Mouse (Mus musculus) midbrain, embryonic 10.5 days (tissue): ENCODE results near the gene 3110009E18Rik. TPM values are rescaled to one million over a fixed set of nuclear protein-coding genes. Genes with fewer than 3 reads are reported as not detected.

ENCODE experiments used
- DNase-seq: peaks from one replicate; pipeline ENCODE4 v3.0.0-alpha.2; 2017; ENCODE audit warnings: low spot score
- H3K27ac ChIP-seq: fragments of 300-500 bp; sonication (generic); replicated peaks from 2 replicates; pipeline ENCODE4 v1.5.1; 2016; ENCODE audit warnings: mild to moderate bottlenecking
- H3K27me3 ChIP-seq: fragments of 300-500 bp; sonication (generic); 2 replicates; pipeline ENCODE4 v1.6.1; 2016; ENCODE audit warnings: low read depth, mild to moderate bottlenecking; ENCODE audit not compliant: poor library complexity, severe bottlenecking
- H3K36me3 ChIP-seq: fragments of 300-500 bp; sonication (generic); 2 replicates; pipeline ENCODE4 v1.6.1; 2016; ENCODE audit warnings: mild to moderate bottlenecking, moderate library complexity
- H3K4me1 ChIP-seq: fragments of 300-500 bp; sonication (generic); 2 replicates; pipeline ENCODE4 v1.6.1; 2016
- H3K4me3 ChIP-seq: fragments of 300-500 bp; sonication (generic); 2 replicates; pipeline ENCODE4 v1.5.1; 2016; ENCODE audit warnings: mild to moderate bottlenecking, moderate library complexity
- H3K9me3 ChIP-seq: fragments of 300-500 bp; sonication (generic); replicated peaks from 2 replicates; pipeline ENCODE4 v1.6.1; 2016; ENCODE audit warnings: mild to moderate bottlenecking
- WGBS: fragments of 180-500 bp; shearing (Covaris S2); methylation state at CpG from one replicate; pipeline ENCODE4 v1.1.7; 2016; 5-methylcytosine and 5-hydroxymethylcytosine counted together
- polyA plus RNA-seq: library from polyadenylated mRNA; unstranded; fragments of >200 nt; fragmentation: Nextera tagmentation; extraction: Ambion mirVana; gene quantifications from 2 replicates; pipeline ENCODE4 v1.2.1, GENCODE M21; 2016

The 3110009E18Rik gene
- polyA plus RNA-seq, 1 experiment from 2014 or later, result 27.2 TPM

- H3K36me3 ChIP-seq, result peaks cover 65% of the 10 kb centered on the region
- H3K4me3 ChIP-seq, result no peak overlapping the region
- DNase-seq, result no peak
- H3K4me1 ChIP-seq, result no peaks in the 10 kb centered on the region
- H3K27me3 ChIP-seq, result no peaks in the 10 kb centered on the region
- H3K9me3 ChIP-seq, result peaks cover 12% of the 10 kb centered on the region
- 93% methylated on average over 12 of the region's 12 CpGs for whole genome bisulfite sequencing
- H3K27ac ChIP-seq, result no peak overlapping the region
These were observed 8.5 kb upstream of the 3110009E18Rik start for GRCm38 (mm10) chr1:120112251-120113187.

- Histone ChIP-seq H3K36me3 (peaks cover 86% of the 10 kb centered on the region), H3K4me3 (no peak overlapping the region), H3K9me3 (peaks cover 12% of the 10 kb centered on the region), H3K27me3 (no peaks in the 10 kb centered on the region), H3K27ac (no peak overlapping the region), H3K4me1 (peaks cover 27% of the 10 kb centered on the region)
- 87% methylated on average over 9 of the region's 9 CpGs for WGBS
- DNase-seq, result no peak
These were observed 5.3 kb upstream of the 3110009E18Rik start for GRCm38 (mm10) chr1:120115671-120116081.

GRCm38 (mm10) chr1:120116106-120116505 lies 4.9 kb upstream of the 3110009E18Rik start:
- no peak for DNase-seq
- Histone ChIP-seq H3K27ac (no peak overlapping the region), H3K4me3 (no peak overlapping the region), H3K4me1 (peaks cover 27% of the 10 kb centered on the region), H3K36me3 (peaks cover 83% of the 10 kb centered on the region), H3K27me3 (no peaks in the 10 kb centered on the region), H3K9me3 (peaks cover 12% of the 10 kb centered on the region)
- 93% methylated on average over 11 of the region's 11 CpGs for whole genome bisulfite sequencing

GRCm38 (mm10) chr1:120118854-120119253 lies 2.1 kb upstream of the 3110009E18Rik start:
- Histone ChIP-seq H3K27ac (no peak overlapping the region), H3K27me3 (no peaks in the 10 kb centered on the region), H3K4me3 (no peak overlapping the region), H3K9me3 (peaks cover 12% of the 10 kb centered on the region), H3K4me1 (peaks cover 41% of the 10 kb centered on the region), H3K36me3 (peaks cover 58% of the 10 kb centered on the region)
- DNase-seq, result no peak
- 94% methylated on average over 2 of the region's 2 CpGs for whole genome bisulfite sequencing

GRCm38 (mm10) chr1:120119389-120119788 lies 1.6 kb upstream of the 3110009E18Rik start:
- peaks cover 41% of the 10 kb centered on the region for H3K4me1 ChIP-seq
- H3K27me3 ChIP-seq, result no peaks in the 10 kb centered on the region
- H3K27ac ChIP-seq, result peak overlapping the region; percentile 93
- peak overlapping the region; percentile 72; the same call in 1 of the 2 replicates for H3K4me3 ChIP-seq
- DNase-seq, result no peak
- H3K36me3 ChIP-seq, result peaks cover 53% of the 10 kb centered on the region
- H3K9me3 ChIP-seq, result peaks cover 9% of the 10 kb centered on the region
- 95% methylated on average over 4 of the region's 4 CpGs for WGBS

- H3K27ac ChIP-seq, result peak overlapping the region; percentile 93
- H3K4me3 ChIP-seq, result peak overlapping the region; percentile 72
- no peaks in the 10 kb centered on the region for H3K27me3 ChIP-seq
- peaks cover 43% of the 10 kb centered on the region for H3K36me3 ChIP-seq
- H3K4me1 ChIP-seq, result peaks cover 41% of the 10 kb centered on the region
- WGBS, result 6% methylated on average over 24 of the region's 24 CpGs
- peak; percentile 60 for DNase-seq
- no peaks in the 10 kb centered on the region for H3K9me3 ChIP-seq
These were observed 632 bp upstream of the 3110009E18Rik start for GRCm38 (mm10) chr1:120120141-120120968.

- H3K9me3 ChIP-seq, result no peaks in the 10 kb centered on the region
- peaks cover 41% of the 10 kb centered on the region for H3K4me1 ChIP-seq
- H3K4me3 ChIP-seq, result peak overlapping the region; percentile 72
- no peaks in the 10 kb centered on the region for H3K27me3 ChIP-seq
- peak overlapping the region; percentile 93 for H3K27ac ChIP-seq
- H3K36me3 ChIP-seq, result peaks cover 26% of the 10 kb centered on the region
- WGBS, result 91% methylated on average over 9 of the region's 9 CpGs
- no peak for DNase-seq
These were observed 1.0 kb downstream of the 3110009E18Rik start for GRCm38 (mm10) chr1:120121930-120122530.

GRCm38 (mm10) chr1:120122634-120123383 lies 1.8 kb downstream of the 3110009E18Rik start:
- H3K27me3 ChIP-seq, result no peaks in the 10 kb centered on the region
- WGBS, result 94% methylated on average over 8 of the region's 8 CpGs

GRCm38 (mm10) chr1:120124839-120125238 lies 3.9 kb downstream of the 3110009E18Rik start:
- DNase-seq, result no peak
- no peak overlapping the region for H3K27ac ChIP-seq
- no peaks in the 10 kb centered on the region for H3K9me3 ChIP-seq
- H3K36me3 ChIP-seq, result no peaks in the 10 kb centered on the region
- 90% methylated on average over 4 of the region's 4 CpGs for WGBS
- H3K27me3 ChIP-seq, result no peaks in the 10 kb centered on the region
- peaks cover 21% of the 10 kb centered on the region for H3K4me1 ChIP-seq
- no peak overlapping the region for H3K4me3 ChIP-seq

More at GRCm38 (mm10) chr1:120122634-120123383, 1.8 kb downstream of the 3110009E18Rik start:
- no peaks in the 10 kb centered on the region for H3K9me3 ChIP-seq
- H3K36me3 ChIP-seq, result peaks cover 18% of the 10 kb centered on the region
- 0 out of 2 replicates have a peak overlapping the region, but pooled peaks have one; percentile 93 for H3K27ac ChIP-seq
- H3K4me3 ChIP-seq, result no peak overlapping the region
- peaks cover 41% of the 10 kb centered on the region for H3K4me1 ChIP-seq
- DNase-seq, result no peak

- H3K27ac ChIP-seq, result no peak overlapping the region
- no peaks in the 10 kb centered on the region for H3K27me3 ChIP-seq
- H3K36me3 ChIP-seq, result no peaks in the 10 kb centered on the region
- DNase-seq, result no peak
- no peak overlapping the region for H3K4me3 ChIP-seq
- WGBS, result 88% methylated on average over 6 of the region's 6 CpGs
- H3K4me1 ChIP-seq, result peaks cover 14% of the 10 kb centered on the region
- no peaks in the 10 kb centered on the region for H3K9me3 ChIP-seq
These were observed 4.5 kb downstream of the 3110009E18Rik start for GRCm38 (mm10) chr1:120125471-120125870.

GRCm38 (mm10) chr1:120126318-120126717 lies 5.3 kb downstream of the 3110009E18Rik start:
- Histone ChIP-seq H3K36me3 (no peaks in the 10 kb centered on the region), H3K27me3 (no peaks in the 10 kb centered on the region), H3K9me3 (no peaks in the 10 kb centered on the region), H3K4me3 (no peak overlapping the region), H3K27ac (no peak overlapping the region), H3K4me1 (peaks cover 13% of the 10 kb centered on the region)
- 79% methylated on average over 9 of the region's 9 CpGs for WGBS
- no peak for DNase-seq

- Histone ChIP-seq H3K4me3 (no peak overlapping the region), H3K27me3 (no peaks in the 10 kb centered on the region), H3K36me3 (no peaks in the 10 kb centered on the region), H3K4me1 (no peaks in the 10 kb centered on the region), H3K27ac (no peak overlapping the region), H3K9me3 (no peaks in the 10 kb centered on the region)
- 84% methylated on average over 1 of the region's 1 CpGs for WGBS
- no peak for DNase-seq
These were observed 11.4 kb downstream of the 3110009E18Rik start for GRCm38 (mm10) chr1:120132376-120132775.
